Mouse (Mus musculus) C2C12 (cell line): ENCODE data around the gene Prrt1. TPM values are rescaled to one million over a fixed set of nuclear protein-coding genes. Genes with fewer than 3 reads are reported as not detected.
A peak's percentile ranks its signal among the peaks of the same experiment; 100 is the strongest.

Experiments used
- H3K27me3 ChIP-seq: one replicate; pipeline ENCODE4 v1.6.1; 2011; ENCODE audit not compliant: control insufficient read depth, insufficient read depth, insufficient read length
- H3K36me3 ChIP-seq: one replicate; pipeline ENCODE4 v1.6.1; 2011; ENCODE audit not compliant: control insufficient read depth, insufficient read depth
- H3K4me3 ChIP-seq: one replicate; pipeline ENCODE4 v1.5.1; 2011; ENCODE audit warnings: mild to moderate bottlenecking, control low read depth; ENCODE audit not compliant: poor library complexity, insufficient read depth, severe bottlenecking
- H3K79me2 ChIP-seq: one replicate; pipeline ENCODE4 v1.6.1; 2011; ENCODE audit not compliant: control insufficient read depth, insufficient read depth
- H3K79me3 ChIP-seq: one replicate; pipeline ENCODE4 v1.6.1; 2011; ENCODE audit warnings: low read depth, control low read depth
- H3ac ChIP-seq: one replicate; pipeline ENCODE3; 2011; ENCODE audit warnings: low read depth; ENCODE audit not compliant: control insufficient read depth, insufficient read length
- CEBPB ChIP-seq: IDR thresholded peaks from one replicate; pipeline ENCODE4 v1.6.1; 2011; ENCODE audit warnings: low read depth, mild to moderate bottlenecking, control low read depth, moderate library complexity
- CTCF ChIP-seq: IDR thresholded peaks from one replicate; pipeline ENCODE4 v1.5.1; 2011; ENCODE audit not compliant: control insufficient read depth, insufficient read depth, insufficient read length
- FOSL1 ChIP-seq: IDR thresholded peaks from one replicate; pipeline ENCODE4 v1.8.0; 2011; ENCODE audit warnings: mild to moderate bottlenecking, low read length; ENCODE audit not compliant: poor library complexity, insufficient read depth, severe bottlenecking
- MAX ChIP-seq: IDR thresholded peaks from one replicate; pipeline ENCODE4 v1.6.1; 2011; ENCODE audit warnings: mild to moderate bottlenecking, control low read depth
- MYOD1 ChIP-seq: IDR thresholded peaks from one replicate; pipeline ENCODE4 v1.6.1; 2011; ENCODE audit warnings: low read depth; ENCODE audit not compliant: control insufficient read depth, insufficient read length
- MYOG ChIP-seq: IDR thresholded peaks from one replicate; pipeline ENCODE4 v1.6.1; 2011; ENCODE audit not compliant: control insufficient read depth, insufficient read length; ENCODE audit errors: extremely low read depth
- USF1 ChIP-seq: IDR thresholded peaks from one replicate; pipeline ENCODE4 v1.6.1; 2011; ENCODE audit warnings: low read depth, mild to moderate bottlenecking, control low read depth, moderate library complexity
- polyA plus RNA-seq: library from polyadenylated mRNA; unstranded; fragments of >200 nt; fragmentation: generic; extraction: Trizol; gene quantifications from one replicate; pipeline ENCODE4 v1.2.1, GENCODE M21; 2012; ENCODE audit warnings: missing spikeins

The Prrt1 gene
- polyA plus RNA-seq, 1 experiment, result not detected

- H3K79me2 ChIP-seq, result no peaks in the 10 kb centered on the region
- no peak overlapping the region for H3K4me3 ChIP-seq
- H3K27me3 ChIP-seq, result peaks cover 49% of the 10 kb centered on the region
- H3ac ChIP-seq, result no peak overlapping the region
- H3K79me3 ChIP-seq, result no peaks in the 10 kb centered on the region
- H3K36me3 ChIP-seq, result no peaks in the 10 kb centered on the region
- TF ChIP-seq CEBPB (no peak), USF1 (no peak), FOSL1 (no peak), MAX (no peak), CTCF (no peak), MYOG (no peak), MYOD1 (no peak)
Measured at GRCm38 (mm10) chr17:34680621-34681020, 51.3 kb downstream of the Prrt1 start.

- peaks cover 44% of the 10 kb centered on the region for H3K27me3 ChIP-seq
Measured at GRCm38 (mm10) chr17:34681132-34681571, 51.8 kb downstream of the Prrt1 start.

GRCm38 (mm10) chr17:34681881-34682536 is 52.7 kb downstream of the Prrt1 start:
- TF ChIP-seq FOSL1 (no peak), CTCF (peak; percentile 61)
- H3K4me3 ChIP-seq, result no peak overlapping the region
- no peak overlapping the region for H3ac ChIP-seq
- peaks cover 36% of the 10 kb centered on the region for H3K27me3 ChIP-seq
- H3K79me3 ChIP-seq, result no peaks in the 10 kb centered on the region
- H3K36me3 ChIP-seq, result no peaks in the 10 kb centered on the region
- H3K79me2 ChIP-seq, result no peaks in the 10 kb centered on the region

More at GRCm38 (mm10) chr17:34681132-34681571, 51.8 kb downstream of the Prrt1 start:
- no peaks in the 10 kb centered on the region for H3K79me3 ChIP-seq
- no peaks in the 10 kb centered on the region for H3K79me2 ChIP-seq
- no peaks in the 10 kb centered on the region for H3K36me3 ChIP-seq
- TF ChIP-seq USF1 (no peak), CTCF (no peak), MAX (peak; percentile 70), MYOD1 (peak; percentile 33), CEBPB (no peak), MYOG (no peak), FOSL1 (peak; percentile 89)
- no peak overlapping the region for H3K4me3 ChIP-seq
- no peak overlapping the region for H3ac ChIP-seq

Other genes with a start within 250 kb of the Prrt1 start
- not detected for gene BC051142, start 230.7 kb upstream of the Prrt1 start, polyA plus RNA-seq
- gene Btnl4, start 152.2 kb upstream of the Prrt1 start, polyA plus RNA-seq, result not detected
- gene Btnl6, start 112.2 kb upstream of the Prrt1 start, polyA plus RNA-seq, result not detected
- gene Notch4, start 65.3 kb upstream of the Prrt1 start, polyA plus RNA-seq, result 0.51 TPM
- gene Gpsm3, start 39.7 kb upstream of the Prrt1 start, polyA plus RNA-seq, result 1.2 TPM
- 18.1 TPM for gene Pbx2, start 38.3 kb upstream of the Prrt1 start, polyA plus RNA-seq
- 0.30 TPM for gene Ager, start 31.7 kb upstream of the Prrt1 start, polyA plus RNA-seq
- 37.1 TPM for gene Rnf5, start 25.8 kb upstream of the Prrt1 start, polyA plus RNA-seq
- gene Agpat1, start 25.3 kb upstream of the Prrt1 start, polyA plus RNA-seq, result 73.9 TPM
- gene Egfl8, start 13.6 kb upstream of the Prrt1 start, polyA plus RNA-seq, result 0.22 TPM
- 12.7 TPM for gene Ppt2, start 1.0 kb upstream of the Prrt1 start, polyA plus RNA-seq
- 9.9 TPM for gene Fkbpl, start 15.2 kb downstream of the Prrt1 start, polyA plus RNA-seq
- gene Atf6b, start 17.6 kb downstream of the Prrt1 start, polyA plus RNA-seq, result 38.3 TPM
- gene Tnxb, start 41.0 kb downstream of the Prrt1 start, polyA plus RNA-seq, result 0.02 TPM
- gene C4b, start 114.3 kb downstream of the Prrt1 start, polyA plus RNA-seq, result not detected
- gene Cyp21a1, start 175.0 kb downstream of the Prrt1 start, polyA plus RNA-seq, result not detected
- 35.9 TPM for gene Stk19, start 207.4 kb downstream of the Prrt1 start, polyA plus RNA-seq
- 27.2 TPM for gene Dxo, start 207.5 kb downstream of the Prrt1 start, polyA plus RNA-seq
- 28.1 TPM for gene Skiv2l, start 220.7 kb downstream of the Prrt1 start, polyA plus RNA-seq
- 75.1 TPM for gene Nelfe, start 220.9 kb downstream of the Prrt1 start, polyA plus RNA-seq
- 0.28 TPM for gene Cfb, start 233.0 kb downstream of the Prrt1 start, polyA plus RNA-seq
- 15.2 TPM for gene Zbtb12, start 249.9 kb downstream of the Prrt1 start, polyA plus RNA-seq